Mouse (Mus musculus): Measurements from ENCODE around the gene Tbc1d4. TPM values are rescaled to one million over a fixed set of nuclear protein-coding genes. Genes with fewer than 3 reads are reported as not detected.
"Not testable (repeated sequence)": the region's sequence is repeated elsewhere in the genome, so short reads cannot be mapped to it uniquely, and the experiment has no call there.

The Tbc1d4 gene
- polyA plus RNA-seq, 1 experiment from 2014 or later = 4.1 TPM

- H3K9ac ChIP-seq (ENCODE audit: low read length); H3K9me3 ChIP-seq (ENCODE audit: control insufficient read depth, low read length); H3K27me3 ChIP-seq (ENCODE audit: control insufficient read depth, insufficient read depth, low read length); DNase-seq (ENCODE audit: low spot score, missing footprints); H3K36me3 ChIP-seq (ENCODE audit: control insufficient read depth, insufficient read depth, low read length); H3K4me1 ChIP-seq (ENCODE audit: control insufficient read depth, insufficient read depth, low read length); H3K4me2 ChIP-seq; H3K4me3 ChIP-seq (ENCODE audit: low read depth, low read length); H3K27ac ChIP-seq (ENCODE audit: low read depth, low read length); ATAC-seq (ENCODE audit: low FRiP score): not testable (repeated sequence)
- WGBS = 92% methylated on average over 4 of the region's 6 CpGs
These were observed 21.5 kb downstream of the Tbc1d4 start for GRCm38 (mm10) chr14:101587366-101588040.

GRCm38 (mm10) chr14:101586096-101586495, 22.9 kb downstream of the Tbc1d4 start:
- Histone ChIP-seq H3K4me2 (no peak overlapping the region), H3K9me3 (ENCODE audit: control insufficient read depth, low read length) (no peaks in the 10 kb centered on the region), H3K27me3 (ENCODE audit: control insufficient read depth, insufficient read depth, low read length) (no peaks in the 10 kb centered on the region), H3K9ac (ENCODE audit: low read length) (no peak overlapping the region), H3K36me3 (ENCODE audit: control insufficient read depth, insufficient read depth, low read length) (no peaks in the 10 kb centered on the region), H3K27ac (ENCODE audit: low read depth, low read length) (no peak overlapping the region), H3K4me3 (ENCODE audit: low read depth, low read length) (no peak overlapping the region), H3K4me1 (ENCODE audit: control insufficient read depth, insufficient read depth, low read length) (no peaks in the 10 kb centered on the region)
- ATAC-seq (ENCODE audit: low FRiP score) (no peak), DNase-seq (ENCODE audit: low spot score, missing footprints) (no peak)
- 78% methylated on average over 7 of the region's 7 CpGs for WGBS

GRCm38 (mm10) chr14:101575651-101576050, 33.3 kb downstream of the Tbc1d4 start:
- Histone ChIP-seq H3K27ac (ENCODE audit: low read depth, low read length) (no peak overlapping the region), H3K4me3 (ENCODE audit: low read depth, low read length) (no peak overlapping the region), H3K9ac (ENCODE audit: low read length) (no peak overlapping the region), H3K4me1 (ENCODE audit: control insufficient read depth, insufficient read depth, low read length) (no peaks in the 10 kb centered on the region), H3K27me3 (ENCODE audit: control insufficient read depth, insufficient read depth, low read length) (no peaks in the 10 kb centered on the region), H3K4me2 (no peak overlapping the region), H3K9me3 (ENCODE audit: control insufficient read depth, low read length) (no peaks in the 10 kb centered on the region), H3K36me3 (ENCODE audit: control insufficient read depth, insufficient read depth, low read length) (no peaks in the 10 kb centered on the region)
- ATAC-seq (ENCODE audit: low FRiP score) (no peak), DNase-seq (ENCODE audit: low spot score, missing footprints) (no peak)
- 21% methylated on average over 3 of the region's 3 CpGs for WGBS

- WGBS = 94% methylated on average over 1 of the region's 1 CpGs
- H3K4me2 ChIP-seq = no peak overlapping the region
- no peak overlapping the region for H3K4me3 ChIP-seq (ENCODE audit: low read depth, low read length)
- no peaks in the 10 kb centered on the region for H3K36me3 ChIP-seq (ENCODE audit: control insufficient read depth, insufficient read depth, low read length)
- no peaks in the 10 kb centered on the region for H3K4me1 ChIP-seq (ENCODE audit: control insufficient read depth, insufficient read depth, low read length)
- no peak overlapping the region for H3K27ac ChIP-seq (ENCODE audit: low read depth, low read length)
- no peak for DNase-seq (ENCODE audit: low spot score, missing footprints)
- no peaks in the 10 kb centered on the region for H3K27me3 ChIP-seq (ENCODE audit: control insufficient read depth, insufficient read depth, low read length)
- H3K9me3 ChIP-seq (ENCODE audit: control insufficient read depth, low read length) = no peaks in the 10 kb centered on the region
- no peak for ATAC-seq (ENCODE audit: low FRiP score)
- H3K9ac ChIP-seq (ENCODE audit: low read length) = no peak overlapping the region
These were observed 34.5 kb downstream of the Tbc1d4 start for GRCm38 (mm10) chr14:101574536-101574935.

GRCm38 (mm10) chr14:101573107-101573614, 35.8 kb downstream of the Tbc1d4 start:
- DNase-seq (ENCODE audit: low spot score, missing footprints) (no peak), ATAC-seq (ENCODE audit: low FRiP score) (no peak)
- no peak overlapping the region for H3K4me3 ChIP-seq (ENCODE audit: low read depth, low read length)
- no peaks in the 10 kb centered on the region for H3K4me1 ChIP-seq (ENCODE audit: control insufficient read depth, insufficient read depth, low read length)
- H3K9ac ChIP-seq (ENCODE audit: low read length) = no peak overlapping the region
- H3K27me3 ChIP-seq (ENCODE audit: control insufficient read depth, insufficient read depth, low read length) = no peaks in the 10 kb centered on the region
- H3K36me3 ChIP-seq (ENCODE audit: control insufficient read depth, insufficient read depth, low read length) = no peaks in the 10 kb centered on the region
- 84% methylated on average over 7 of the region's 7 CpGs for WGBS
- H3K4me2 ChIP-seq = no peak overlapping the region
- H3K27ac ChIP-seq (ENCODE audit: low read depth, low read length) = no peak overlapping the region
- no peaks in the 10 kb centered on the region for H3K9me3 ChIP-seq (ENCODE audit: control insufficient read depth, low read length)

GRCm38 (mm10) chr14:101568828-101569227, 40.2 kb downstream of the Tbc1d4 start:
- Histone ChIP-seq H3K36me3 (ENCODE audit: control insufficient read depth, insufficient read depth, low read length) (no peaks in the 10 kb centered on the region), H3K9me3 (ENCODE audit: control insufficient read depth, low read length) (no peaks in the 10 kb centered on the region), H3K4me3 (ENCODE audit: low read depth, low read length) (no peak overlapping the region), H3K4me1 (ENCODE audit: control insufficient read depth, insufficient read depth, low read length) (no peaks in the 10 kb centered on the region), H3K27me3 (ENCODE audit: control insufficient read depth, insufficient read depth, low read length) (no peaks in the 10 kb centered on the region), H3K4me2 (no peak overlapping the region), H3K9ac (ENCODE audit: low read length) (no peak overlapping the region), H3K27ac (ENCODE audit: low read depth, low read length) (no peak overlapping the region)
- 94% methylated on average over 2 of the region's 2 CpGs for WGBS
- no peak for ATAC-seq (ENCODE audit: low FRiP score)
- DNase-seq (ENCODE audit: low spot score, missing footprints) = no peak

- Histone ChIP-seq H3K4me3 (ENCODE audit: low read depth, low read length) (no peak overlapping the region), H3K27me3 (ENCODE audit: control insufficient read depth, insufficient read depth, low read length) (no peaks in the 10 kb centered on the region), H3K9me3 (ENCODE audit: control insufficient read depth, low read length) (no peaks in the 10 kb centered on the region), H3K4me2 (no peak overlapping the region), H3K9ac (ENCODE audit: low read length) (no peak overlapping the region), H3K4me1 (ENCODE audit: control insufficient read depth, insufficient read depth, low read length) (no peaks in the 10 kb centered on the region), H3K36me3 (ENCODE audit: control insufficient read depth, insufficient read depth, low read length) (no peaks in the 10 kb centered on the region), H3K27ac (ENCODE audit: low read depth, low read length) (no peak overlapping the region)
- no peak for DNase-seq (ENCODE audit: low spot score, missing footprints)
- ATAC-seq (ENCODE audit: low FRiP score) = no peak
- WGBS = 95% methylated on average over 2 of the region's 2 CpGs
These were observed 42.3 kb downstream of the Tbc1d4 start for GRCm38 (mm10) chr14:101566717-101567116.

- no peaks in the 10 kb centered on the region for H3K9me3 ChIP-seq (ENCODE audit: control insufficient read depth, low read length)
- DNase-seq (ENCODE audit: low spot score, missing footprints) (no peak), ATAC-seq (ENCODE audit: low FRiP score) (no peak)
- H3K4me1 ChIP-seq (ENCODE audit: control insufficient read depth, insufficient read depth, low read length) = no peaks in the 10 kb centered on the region
- no peak overlapping the region for H3K27ac ChIP-seq (ENCODE audit: low read depth, low read length)
- no peak overlapping the region for H3K9ac ChIP-seq (ENCODE audit: low read length)
- no peaks in the 10 kb centered on the region for H3K27me3 ChIP-seq (ENCODE audit: control insufficient read depth, insufficient read depth, low read length)
- H3K36me3 ChIP-seq (ENCODE audit: control insufficient read depth, insufficient read depth, low read length) = no peaks in the 10 kb centered on the region
- no peak overlapping the region for H3K4me2 ChIP-seq
- 61% methylated on average over 3 of the region's 3 CpGs for WGBS
- no peak overlapping the region for H3K4me3 ChIP-seq (ENCODE audit: low read depth, low read length)
These were observed 43.3 kb downstream of the Tbc1d4 start for GRCm38 (mm10) chr14:101565661-101566060.

- Histone ChIP-seq H3K27ac (ENCODE audit: low read depth, low read length) (no peak overlapping the region), H3K27me3 (ENCODE audit: control insufficient read depth, insufficient read depth, low read length) (no peaks in the 10 kb centered on the region), H3K4me3 (ENCODE audit: low read depth, low read length) (no peak overlapping the region), H3K36me3 (ENCODE audit: control insufficient read depth, insufficient read depth, low read length) (no peaks in the 10 kb centered on the region), H3K9me3 (ENCODE audit: control insufficient read depth, low read length) (no peaks in the 10 kb centered on the region), H3K4me2 (no peak overlapping the region), H3K9ac (ENCODE audit: low read length) (no peak overlapping the region), H3K4me1 (ENCODE audit: control insufficient read depth, insufficient read depth, low read length) (no peaks in the 10 kb centered on the region)
- WGBS = 82% methylated on average over 12 of the region's 12 CpGs
- ATAC-seq (ENCODE audit: low FRiP score) = peak; percentile 68
- DNase-seq (ENCODE audit: low spot score, missing footprints) = no peak
These were observed 47.7 kb downstream of the Tbc1d4 start for GRCm38 (mm10) chr14:101561251-101561701.

All from midbrain, embryonic 11.5 days (tissue).